Mouse (Mus musculus) cerebellum, adult 2 months (tissue): ENCODE measurements around the gene Ccl24.

Experiments
- CTCF ChIP-seq: fragments of 200-500 bp; IDR thresholded peaks from 2 replicates; pipeline ENCODE4 v1.5.1; 2011; ENCODE audit warnings: low read depth, mild to moderate bottlenecking, control low read depth, low read length, moderate library complexity, borderline replicate concordance; ENCODE audit not compliant: insufficient read depth
- POLR2A ChIP-seq: fragments of 200-500 bp; IDR thresholded peaks from 2 replicates; pipeline ENCODE4 v1.6.1; 2011; ENCODE audit warnings: low read length, control low read depth, borderline replicate concordance; ENCODE audit not compliant: insufficient read depth

DNA sequence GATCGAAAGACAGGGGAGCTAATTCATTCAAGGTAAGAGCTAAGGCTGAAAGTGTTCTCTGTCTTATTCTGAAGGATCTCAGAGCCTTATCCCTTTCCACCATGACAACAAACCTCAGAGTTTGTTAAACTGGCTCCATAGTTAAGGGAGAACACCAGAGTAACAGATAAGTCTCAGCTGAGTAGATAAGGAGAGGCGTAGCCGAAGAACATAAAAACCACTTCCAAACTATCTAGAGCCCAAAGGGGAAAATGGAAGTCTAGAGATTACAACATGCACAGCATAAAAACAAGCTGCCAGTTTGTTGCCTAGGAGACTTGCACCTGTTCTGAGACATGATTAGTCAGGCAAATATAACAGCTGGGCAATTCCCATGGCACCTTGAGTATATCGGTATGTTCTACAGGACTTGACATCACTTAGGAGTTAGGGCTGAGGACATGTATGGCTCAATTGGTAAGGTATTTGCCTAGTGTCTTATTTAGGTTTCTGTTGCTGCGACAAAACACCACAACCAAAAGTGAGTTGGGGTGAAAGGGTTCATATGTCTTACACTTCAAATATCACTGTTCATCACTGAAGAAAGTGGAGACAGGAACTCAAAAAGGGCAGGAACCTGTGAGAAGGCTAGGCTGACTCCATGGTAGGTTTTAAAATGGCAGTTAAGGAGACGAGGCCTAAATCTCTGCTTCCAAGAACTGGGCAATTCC is 5.1 kb downstream of the Ccl24 start:
- TF ChIP-seq POLR2A (no peak), CTCF (no peak)
